Mouse (Mus musculus): ENCODE data around the gene Fam221b. TPM values are rescaled to one million over a fixed set of nuclear protein-coding genes. Genes with fewer than 3 reads are reported as not detected.

Gene Fam221b
- total and polyA plus RNA-seq, 2 experiments from 2014 or later = 1.5 TPM; not detected in 1

- no peaks in the 10 kb centered on the region for H3K27me3 ChIP-seq (ENCODE audit: insufficient read depth, low read length)
- 83% methylated on average over 6 of the region's 6 CpGs for WGBS
Measured at GRCm38 (mm10) chr4:43703439-43703838, 34.5 kb upstream of the Fam221b start.

GRCm38 (mm10) chr4:43700707-43701106 is 31.8 kb upstream of the Fam221b start, which contains the start of gene Olfr70:
Gene Olfr70 (minus strand): TSS chr4:43700807.
- 91% methylated on average over 6 of the region's 6 CpGs for WGBS
- Histone ChIP-seq H3K4me2 (ENCODE audit: low read depth, low read length, poor library complexity, severe bottlenecking) (no peak within 1 kb of the TSS), H3K4me1 (ENCODE audit: insufficient read depth, low read length) (no peaks in the 10 kb centered on the region), H3K9me3 (ENCODE audit: low read length) (no peaks in the 10 kb centered on the region), H3K36me3 (ENCODE audit: insufficient read depth, low read length) (no peaks in the 10 kb centered on the region), H3K27me3 (ENCODE audit: insufficient read depth, low read length) (no peaks in the 10 kb centered on the region), H3K27ac (ENCODE audit: low read depth, low read length) (no peak within 1 kb of the TSS), H3K4me3 (ENCODE audit: low read depth, low read length) (no peak within 1 kb of the TSS), H3K9ac (replicated peaks; ENCODE audit: low read length, poor library complexity, severe bottlenecking) (no peak within 1 kb of the TSS)
- ATAC-seq (ENCODE audit: low FRiP score) (no peak), DNase-seq (ENCODE audit: low spot score) (no peak)
- no peak for TF ChIP-seq CTCF (IDR thresholded peaks at IDR 0.05)

More at GRCm38 (mm10) chr4:43703439-43703838, 34.5 kb upstream of the Fam221b start:
- Histone ChIP-seq H3K9me3 (ENCODE audit: low read length) (no peaks in the 10 kb centered on the region), H3K4me3 (ENCODE audit: low read depth, low read length) (no peak overlapping the region), H3K4me2 (ENCODE audit: low read depth, low read length, poor library complexity, severe bottlenecking) (no peak overlapping the region), H3K27ac (ENCODE audit: low read depth, low read length) (no peak overlapping the region), H3K36me3 (ENCODE audit: insufficient read depth, low read length) (no peaks in the 10 kb centered on the region), H3K4me1 (ENCODE audit: insufficient read depth, low read length) (no peaks in the 10 kb centered on the region), H3K9ac (replicated peaks; ENCODE audit: low read length, poor library complexity, severe bottlenecking) (no peak overlapping the region)
- TF ChIP-seq CTCF (IDR thresholded peaks at IDR 0.05) = peak; percentile 41
- no peak for DNase-seq (ENCODE audit: low spot score)
- ATAC-seq (ENCODE audit: low FRiP score) = no peak

- DNase-seq (ENCODE audit: low spot score) (peak; percentile 48), ATAC-seq (ENCODE audit: low FRiP score) (no peak)
- Histone ChIP-seq H3K27me3 (ENCODE audit: insufficient read depth, low read length) (no peaks in the 10 kb centered on the region), H3K4me1 (ENCODE audit: insufficient read depth, low read length) (no peaks in the 10 kb centered on the region), H3K4me3 (ENCODE audit: low read depth, low read length) (no peak overlapping the region), H3K9ac (replicated peaks; ENCODE audit: low read length, poor library complexity, severe bottlenecking) (no peak overlapping the region), H3K36me3 (ENCODE audit: insufficient read depth, low read length) (no peaks in the 10 kb centered on the region), H3K27ac (ENCODE audit: low read depth, low read length) (no peak overlapping the region), H3K9me3 (ENCODE audit: low read length) (no peaks in the 10 kb centered on the region), H3K4me2 (ENCODE audit: low read depth, low read length, poor library complexity, severe bottlenecking) (no peak overlapping the region)
- no peak for TF ChIP-seq CTCF (IDR thresholded peaks at IDR 0.05)
- WGBS = 92% methylated on average over 13 of the region's 13 CpGs
Measured at GRCm38 (mm10) chr4:43696561-43696960, 27.6 kb upstream of the Fam221b start.

GRCm38 (mm10) chr4:43695249-43695671 is 26.3 kb upstream of the Fam221b start:
- Histone ChIP-seq H3K9me3 (ENCODE audit: low read length) (no peaks in the 10 kb centered on the region), H3K4me2 (ENCODE audit: low read depth, low read length, poor library complexity, severe bottlenecking) (no peak overlapping the region), H3K27me3 (ENCODE audit: insufficient read depth, low read length) (no peaks in the 10 kb centered on the region), H3K4me3 (ENCODE audit: low read depth, low read length) (no peak overlapping the region), H3K9ac (replicated peaks; ENCODE audit: low read length, poor library complexity, severe bottlenecking) (no peak overlapping the region), H3K36me3 (ENCODE audit: insufficient read depth, low read length) (peaks cover 8% of the 10 kb centered on the region; the same call in 1 of the 2 replicates), H3K27ac (ENCODE audit: low read depth, low read length) (no peak overlapping the region), H3K4me1 (ENCODE audit: insufficient read depth, low read length) (no peaks in the 10 kb centered on the region)
- TF ChIP-seq CTCF (IDR thresholded peaks at IDR 0.05) = no peak
- WGBS = 24% methylated on average over 9 of the region's 9 CpGs
- DNase-seq (ENCODE audit: low spot score) (peak; percentile 25), ATAC-seq (ENCODE audit: low FRiP score) (no peak; the same call in 1 of the 2 replicates)

GRCm38 (mm10) chr4:43694439-43695248 is 25.7 kb upstream of the Fam221b start:
- no peak overlapping the region for H3K4me2 ChIP-seq (ENCODE audit: low read depth, low read length, poor library complexity, severe bottlenecking)
- no peak for TF ChIP-seq CTCF (IDR thresholded peaks at IDR 0.05)
- H3K27me3 ChIP-seq (ENCODE audit: insufficient read depth, low read length) = no peaks in the 10 kb centered on the region
- 100% methylated on average over 1 of the region's 1 CpGs for WGBS
- H3K36me3 ChIP-seq (ENCODE audit: insufficient read depth, low read length) = peaks cover 14% of the 10 kb centered on the region; the same call in 1 of the 2 replicates
- DNase-seq (ENCODE audit: low spot score) (no peak), ATAC-seq (ENCODE audit: low FRiP score) (no peak)
- H3K4me1 ChIP-seq (ENCODE audit: insufficient read depth, low read length) = no peaks in the 10 kb centered on the region
- H3K9ac ChIP-seq (replicated peaks; ENCODE audit: low read length, poor library complexity, severe bottlenecking) = no peak overlapping the region
- H3K4me3 ChIP-seq (ENCODE audit: low read depth, low read length) = no peak overlapping the region
- H3K9me3 ChIP-seq (ENCODE audit: low read length) = no peaks in the 10 kb centered on the region
- H3K27ac ChIP-seq (ENCODE audit: low read depth, low read length) = no peak overlapping the region

GRCm38 (mm10) chr4:43693806-43694241 is 24.9 kb upstream of the Fam221b start:
- H3K9ac ChIP-seq (replicated peaks; ENCODE audit: low read length, poor library complexity, severe bottlenecking) = no peak overlapping the region
- H3K27ac ChIP-seq (ENCODE audit: low read depth, low read length) = no peak overlapping the region
- DNase-seq (ENCODE audit: low spot score) (no peak), ATAC-seq (ENCODE audit: low FRiP score) (no peak)
- H3K27me3 ChIP-seq (ENCODE audit: insufficient read depth, low read length) = no peaks in the 10 kb centered on the region
- no peak overlapping the region for H3K4me3 ChIP-seq (ENCODE audit: low read depth, low read length)
- no peak for TF ChIP-seq CTCF (IDR thresholded peaks at IDR 0.05)
- WGBS = 80% methylated on average over 5 of the region's 5 CpGs
- no peaks in the 10 kb centered on the region for H3K4me1 ChIP-seq (ENCODE audit: insufficient read depth, low read length)
- H3K4me2 ChIP-seq (ENCODE audit: low read depth, low read length, poor library complexity, severe bottlenecking) = no peak overlapping the region
- H3K36me3 ChIP-seq (ENCODE audit: insufficient read depth, low read length) = peaks cover 21% of the 10 kb centered on the region
- H3K9me3 ChIP-seq (ENCODE audit: low read length) = no peaks in the 10 kb centered on the region
